Mouse (Mus musculus) urinary bladder, postnatal 14 days (tissue): ENCODE measurements at regions not wholly inside any gene's neighbourhood (a gene's known extent, or its start where the extent isn't known, plus 50 kb on each side); places are given as distances from the start of the nearest gene placed in this dataset.
"Not testable (repeated sequence)": the region's sequence is repeated elsewhere in the genome, so short reads cannot be mapped to it uniquely, and the experiment has no call there.

Source experiments
- DNase-seq: peaks from one replicate; pipeline ENCODE4 v3.0.0; 2021; ENCODE audit warnings: low spot score

DNA sequence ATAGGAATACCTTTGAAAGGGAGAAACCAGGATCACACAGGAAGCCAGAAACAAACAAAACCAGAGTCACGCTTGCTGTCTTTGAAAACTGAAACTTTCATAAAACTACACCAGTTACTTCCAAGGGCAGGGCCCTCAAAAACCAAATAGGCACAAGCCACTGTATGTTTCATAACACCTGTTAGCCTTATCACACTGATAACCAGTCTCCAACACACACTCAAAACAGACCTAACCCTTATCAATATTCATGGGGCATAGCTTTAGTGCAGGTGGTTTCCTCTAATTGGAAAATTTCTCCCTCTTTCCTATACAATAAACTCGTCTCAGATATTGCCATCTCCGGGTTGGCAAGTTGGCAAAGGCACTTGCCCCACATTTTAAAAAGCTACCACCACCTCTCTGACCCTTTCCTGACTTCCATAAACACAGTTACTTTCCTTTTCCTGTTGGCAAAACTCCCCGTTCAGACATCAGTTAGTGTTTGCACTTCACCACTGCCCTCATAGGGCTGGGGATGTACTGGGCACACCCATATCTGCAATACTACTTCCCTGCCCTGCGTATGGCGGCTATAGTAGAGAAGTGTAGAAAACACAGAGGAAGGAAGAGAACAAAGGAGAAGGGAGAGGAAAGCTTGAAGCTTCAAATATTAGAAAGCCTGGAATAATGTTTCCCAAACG lies 169.1 kb upstream of the Col8a1 start:
- DNase-seq = no peak

DNA sequence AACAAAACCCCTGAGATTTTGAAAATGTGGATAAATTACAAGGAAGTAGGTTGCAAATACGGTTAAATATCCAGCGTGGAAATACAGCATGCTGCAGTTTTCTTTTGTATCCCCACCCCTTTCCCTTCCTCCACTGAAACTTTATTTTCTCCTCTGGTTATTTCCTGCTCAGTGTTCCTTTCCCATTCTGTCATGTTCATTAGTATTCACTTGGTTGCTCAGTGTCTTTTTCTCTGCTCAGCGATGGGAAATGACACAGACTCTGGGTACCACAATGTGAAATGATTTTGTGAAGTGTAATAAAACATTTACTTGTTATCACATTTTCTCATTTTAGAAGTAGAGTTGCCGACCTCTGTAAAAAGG lies 169.6 kb upstream of the Col8a1 start:
- no peak for DNase-seq

DNA sequence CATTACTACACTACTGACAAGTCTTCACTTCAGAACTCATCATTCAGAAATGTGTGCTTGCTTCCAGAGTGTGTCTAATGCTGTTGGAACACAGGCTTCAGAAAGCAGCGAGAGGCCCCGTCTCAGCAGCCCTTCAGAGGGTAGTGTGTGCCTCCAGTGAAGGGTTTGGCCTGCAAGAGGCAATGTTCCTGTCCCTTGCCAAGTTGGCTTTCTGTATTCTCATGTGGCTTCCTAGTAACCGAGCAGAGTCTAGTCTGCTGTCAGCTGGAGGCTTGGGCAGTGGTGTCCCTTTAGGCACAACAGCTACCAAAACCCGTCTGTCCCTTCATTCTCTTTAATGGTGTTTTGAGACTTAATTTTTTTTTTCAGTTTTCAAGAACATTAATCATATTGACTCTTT lies 173.3 kb upstream of the Col8a1 start:
- peak; percentile 4 for DNase-seq

DNA sequence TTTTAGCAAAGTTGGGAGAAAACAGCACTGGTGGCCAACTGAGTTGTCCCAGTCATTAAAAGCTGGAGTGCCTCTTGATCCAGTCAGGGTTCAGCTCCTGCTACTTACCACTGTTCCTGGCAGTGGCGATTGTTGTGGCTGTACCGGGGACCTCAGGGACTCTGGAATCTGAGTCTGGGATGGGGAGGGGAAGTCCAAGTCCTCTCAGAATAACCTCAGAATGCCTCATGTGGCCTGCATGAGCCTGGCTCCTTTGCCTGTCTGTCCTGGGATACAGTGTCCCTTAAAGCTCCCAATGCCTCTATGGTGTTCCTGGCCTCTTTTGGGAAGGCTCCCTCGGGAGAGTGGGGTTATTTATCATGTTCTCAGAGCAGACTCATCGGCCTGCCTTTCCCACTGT lies 173.8 kb upstream of the Col8a1 start:
- DNase-seq = no peak

DNA sequence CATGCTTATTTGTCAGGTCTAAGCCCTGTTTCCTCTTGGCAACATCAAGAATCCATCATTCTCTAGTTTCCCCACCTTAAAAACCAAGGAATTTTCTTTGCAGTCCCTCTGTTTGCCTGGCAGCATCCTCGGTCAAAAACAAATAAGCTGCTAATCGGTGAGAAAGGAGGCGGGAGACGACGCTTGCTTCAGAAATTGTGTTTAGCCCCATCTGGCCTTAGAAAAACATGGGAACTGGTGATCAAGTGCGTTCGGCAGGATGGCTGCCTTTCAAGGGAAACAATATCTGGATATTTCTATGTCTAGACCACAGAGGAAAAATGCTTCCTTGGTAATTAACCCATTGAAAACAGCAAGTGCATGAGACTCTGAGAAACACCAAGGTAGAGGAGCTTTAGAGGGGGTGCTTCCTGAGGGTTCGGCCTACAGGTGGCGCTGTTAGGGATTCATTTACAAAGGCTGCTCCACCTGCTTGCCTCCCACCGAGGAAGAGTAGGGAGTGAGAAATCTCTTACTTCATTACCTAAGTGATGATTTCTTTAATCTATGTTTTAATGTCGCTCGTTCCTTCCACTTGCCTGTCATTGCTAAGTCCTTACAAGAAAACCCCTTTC lies 174.7 kb upstream of the Col8a1 start:
- no peak for DNase-seq

DNA sequence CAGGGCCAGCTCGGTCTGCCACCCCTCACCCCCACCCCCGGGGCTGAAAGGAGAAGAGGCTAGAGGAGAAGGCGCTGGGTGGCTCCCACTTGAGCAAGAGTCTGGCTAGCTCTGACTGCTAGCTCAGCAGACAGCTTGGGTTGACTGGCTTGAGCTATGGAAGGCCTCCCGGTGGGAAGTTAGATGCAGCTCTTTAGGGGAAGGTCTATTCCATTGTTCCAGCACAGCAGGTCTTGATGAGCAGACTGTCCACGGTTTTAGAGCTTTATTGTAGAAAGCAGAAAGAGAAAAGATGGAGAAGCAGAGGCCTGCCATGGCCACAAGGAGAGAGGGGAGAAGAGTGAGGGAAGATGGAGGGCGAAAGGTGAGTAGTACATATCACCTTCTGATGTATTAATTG lies 190.9 kb upstream of the Col8a1 start:
- DNase-seq = no peak

DNA sequence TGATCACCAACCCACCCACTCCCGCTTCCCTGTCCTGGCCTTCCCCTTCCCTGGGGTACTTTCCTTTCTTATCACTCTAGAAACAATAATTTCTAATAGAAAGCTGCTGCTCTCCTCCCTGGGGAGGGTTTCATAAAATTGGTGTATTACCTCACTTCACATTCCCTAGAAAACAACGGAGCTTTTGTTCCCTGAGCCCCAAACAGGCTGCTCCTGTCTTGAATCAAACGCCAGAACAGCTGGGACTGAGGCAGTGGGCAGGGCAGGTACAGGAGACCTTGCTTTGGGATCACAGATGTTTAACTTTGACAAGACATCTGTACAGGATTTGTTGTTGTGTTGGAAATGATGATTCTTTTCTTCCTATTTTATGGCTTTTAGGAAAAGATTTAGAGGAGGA lies 192.8 kb upstream of the Col8a1 start:
- no peak for DNase-seq

DNA sequence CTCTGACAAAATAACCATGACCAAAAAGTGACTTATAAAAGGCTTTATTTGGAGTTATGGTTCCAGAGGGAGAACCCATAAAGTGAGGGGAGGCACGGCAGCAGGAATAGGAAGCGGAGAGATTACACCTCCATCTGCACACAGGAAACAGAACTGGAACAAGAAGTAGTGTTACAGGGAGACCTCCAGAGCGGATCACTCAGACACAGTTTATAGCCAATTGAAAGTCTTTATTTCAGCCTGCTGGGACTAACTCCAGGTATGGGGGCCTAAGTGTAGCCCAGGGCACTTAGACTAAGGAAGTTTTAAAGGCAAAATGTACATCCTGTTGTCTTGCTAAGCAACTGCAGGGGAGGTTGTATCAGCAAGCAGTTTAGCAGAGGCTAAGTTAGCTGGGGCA lies 195.1 kb upstream of the Col8a1 start:
- DNase-seq = no peak

DNA sequence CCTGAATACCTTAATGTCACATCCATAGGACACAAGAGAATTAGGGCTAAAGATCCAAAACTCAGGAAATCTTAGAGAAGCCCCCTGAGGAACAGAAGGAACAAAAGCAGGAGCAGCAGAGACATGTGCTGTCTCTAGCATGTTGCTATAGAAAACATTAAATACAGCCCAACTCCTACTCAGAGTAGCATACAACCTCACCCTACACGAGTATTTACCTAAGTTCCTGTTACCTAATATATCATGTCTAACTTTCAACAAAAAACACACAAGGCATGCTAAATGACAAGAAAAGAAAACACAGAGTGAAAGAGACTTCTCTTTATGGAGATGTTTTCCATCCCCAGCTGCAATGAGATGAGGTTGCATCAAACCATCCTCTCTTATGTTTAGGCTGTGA lies 216.4 kb upstream of the Col8a1 start:
- DNase-seq = no peak

DNA sequence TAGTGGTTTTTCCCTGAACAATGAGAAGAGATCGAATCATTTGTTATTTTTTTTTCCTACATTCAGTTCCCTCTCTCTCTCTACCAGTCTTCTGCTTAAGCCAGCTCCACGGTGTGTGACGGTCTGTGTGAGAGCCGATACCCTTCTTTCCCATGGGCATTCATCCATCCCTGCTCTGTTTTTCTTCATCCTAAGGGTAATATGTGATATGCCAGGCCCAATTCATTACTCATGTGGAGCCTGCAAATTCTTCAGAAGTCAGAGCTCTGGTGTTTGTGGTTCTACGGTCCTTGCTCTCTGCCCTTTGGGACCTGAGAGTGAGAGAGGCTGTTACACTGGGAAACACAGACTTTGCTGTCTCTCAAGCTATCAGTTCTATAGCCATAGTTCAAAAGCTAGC lies 229.6 kb upstream of the Col8a1 start:
- DNase-seq = no peak

DNA sequence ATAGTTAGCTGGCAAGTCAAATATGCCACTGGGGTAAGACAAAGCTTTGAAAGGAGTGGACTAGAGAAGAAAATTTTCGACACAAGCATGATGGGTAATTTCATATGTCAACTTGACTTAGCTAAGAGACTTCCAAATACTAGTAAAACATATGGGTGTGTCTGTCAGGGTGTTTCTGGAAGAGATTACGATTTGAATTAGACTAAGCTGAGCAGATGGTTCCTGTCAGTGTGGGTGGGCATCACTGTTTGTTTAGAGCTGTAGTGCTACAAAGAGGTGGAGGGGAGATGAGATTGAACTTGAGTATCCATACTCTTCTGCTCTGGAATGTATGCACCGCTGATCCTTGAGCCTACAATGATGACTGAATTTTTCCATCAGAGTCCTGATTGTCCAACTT lies 251.2 kb upstream of the Col8a1 start:
- DNase-seq = no peak

DNA sequence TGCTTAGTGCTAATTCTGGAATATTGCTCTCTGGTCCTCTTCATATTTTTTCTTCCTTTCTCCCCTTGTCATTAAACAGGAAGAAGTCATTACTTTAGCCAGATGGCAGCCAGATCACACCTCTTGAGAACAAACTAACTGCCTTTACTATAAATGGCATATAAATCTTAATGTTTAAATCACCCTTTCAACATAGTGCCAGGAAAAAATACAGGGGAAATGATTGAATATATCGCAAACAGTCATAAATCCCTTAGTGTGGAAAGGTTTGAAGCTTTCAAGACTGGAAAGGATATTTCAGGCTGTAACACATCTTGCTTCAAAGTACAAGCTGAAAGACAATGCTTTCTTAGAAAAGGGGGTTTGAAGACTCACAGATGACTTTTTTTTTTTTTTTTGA lies 259.0 kb upstream of the Col8a1 start:
- DNase-seq = no peak

DNA sequence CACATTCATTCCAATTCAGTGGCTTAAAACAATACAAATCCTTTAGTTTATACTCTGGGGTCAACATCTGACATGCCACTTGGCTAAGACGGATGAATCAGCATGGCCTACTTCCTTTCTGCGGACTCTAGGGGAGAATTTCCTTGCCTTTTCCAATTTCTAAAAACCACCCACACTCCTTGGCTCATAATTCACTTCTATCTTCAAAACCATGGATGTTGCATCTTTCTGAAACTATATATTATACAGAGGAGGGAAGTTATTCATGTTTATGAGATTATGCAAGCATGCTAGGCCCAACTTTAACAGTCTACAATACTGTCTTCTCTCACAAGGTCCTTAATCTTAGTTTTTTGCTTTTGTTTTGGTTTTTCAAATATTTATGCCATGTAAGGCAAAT lies 273.0 kb upstream of the Col8a1 start:
- no peak for DNase-seq

DNA sequence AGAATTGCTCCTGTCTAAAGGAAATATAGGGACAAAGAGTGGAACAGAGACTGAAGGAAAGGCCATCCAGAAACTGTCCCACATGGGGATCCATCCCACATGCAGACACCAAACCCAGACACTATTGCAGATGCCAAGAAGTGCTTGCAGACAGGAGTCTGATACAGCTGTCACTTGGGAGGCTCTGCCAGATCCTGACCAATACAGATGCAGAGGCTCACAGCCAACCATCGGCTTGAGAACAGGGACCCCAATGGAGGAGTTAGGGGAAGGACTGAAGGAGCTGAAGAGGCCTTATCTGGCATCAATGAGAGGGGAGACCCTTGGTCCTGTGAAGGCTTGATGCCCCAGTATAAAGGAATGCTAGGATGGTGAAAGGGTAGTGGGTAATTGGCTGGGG lies 274.0 kb upstream of the Col8a1 start:
- not testable (repeated sequence) for DNase-seq

DNA sequence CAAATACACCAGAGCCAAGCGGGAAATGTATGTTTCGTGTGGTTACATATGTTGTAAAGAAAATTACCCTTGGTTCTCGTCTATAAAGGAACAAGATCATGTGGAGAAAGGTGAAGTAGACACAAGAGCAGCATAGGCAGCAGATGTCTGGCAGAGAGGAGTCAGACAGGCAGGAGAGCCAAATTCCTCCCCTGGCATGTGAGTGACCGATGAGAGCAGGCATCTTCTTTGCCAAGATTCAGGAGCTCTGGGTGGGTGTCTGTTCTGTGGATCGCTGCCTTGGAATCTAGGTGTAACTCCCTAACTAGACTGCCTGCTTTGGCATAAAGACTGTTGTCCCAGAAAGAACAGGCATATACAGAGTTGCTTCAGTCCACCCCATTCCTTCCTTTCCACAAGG lies 275.1 kb upstream of the Col8a1 start:
- DNase-seq = no peak

DNA sequence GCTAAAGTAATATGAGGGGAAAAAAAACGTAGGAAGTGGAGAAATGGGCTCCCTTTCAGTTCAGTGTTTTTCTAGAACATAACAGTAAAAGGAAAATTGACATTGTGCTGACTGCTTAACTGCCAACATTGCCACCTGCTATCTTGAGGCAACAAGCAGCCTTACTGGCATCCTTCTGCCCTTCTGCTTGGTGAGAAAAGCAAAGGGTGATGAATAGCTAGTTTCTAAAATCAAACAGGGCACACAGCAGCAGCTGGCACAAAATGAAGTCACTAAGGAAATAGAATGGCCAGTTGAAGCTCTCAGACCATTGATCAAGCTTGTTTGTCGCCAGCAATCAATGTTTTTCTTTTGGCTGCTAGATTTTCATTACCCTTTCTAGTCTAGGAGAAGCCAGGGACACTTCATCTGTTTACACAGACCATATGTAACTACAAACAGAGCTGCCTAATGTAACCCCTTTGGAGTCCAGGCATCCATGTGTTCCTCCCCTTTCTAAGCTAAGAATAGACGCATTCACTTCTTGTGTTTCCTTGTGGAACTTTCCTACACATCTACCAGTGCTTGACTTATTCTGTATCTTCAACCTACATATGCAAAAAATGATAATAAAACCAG lies 314.2 kb upstream of the Col8a1 start:
- no peak for DNase-seq

DNA sequence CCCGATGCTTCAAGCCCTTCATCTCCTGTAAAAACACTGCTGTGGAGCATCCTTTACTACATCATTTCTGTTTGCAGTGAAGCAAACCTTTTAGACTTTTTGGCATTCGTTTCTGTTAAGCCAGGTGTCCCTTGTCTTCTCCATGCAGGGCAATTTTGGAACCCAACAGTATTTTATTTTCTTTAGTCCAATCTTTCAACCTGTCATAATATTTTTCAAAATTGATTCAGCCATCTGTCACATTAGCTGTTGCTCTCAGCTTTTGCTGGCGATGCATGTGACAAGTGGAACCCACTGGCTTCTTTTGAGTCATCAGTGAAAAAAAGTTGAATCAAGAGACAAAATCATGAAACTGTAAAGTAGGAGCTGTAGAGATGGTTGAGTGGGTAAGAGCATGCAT lies 317.9 kb upstream of the Col8a1 start:
- DNase-seq = no peak

DNA sequence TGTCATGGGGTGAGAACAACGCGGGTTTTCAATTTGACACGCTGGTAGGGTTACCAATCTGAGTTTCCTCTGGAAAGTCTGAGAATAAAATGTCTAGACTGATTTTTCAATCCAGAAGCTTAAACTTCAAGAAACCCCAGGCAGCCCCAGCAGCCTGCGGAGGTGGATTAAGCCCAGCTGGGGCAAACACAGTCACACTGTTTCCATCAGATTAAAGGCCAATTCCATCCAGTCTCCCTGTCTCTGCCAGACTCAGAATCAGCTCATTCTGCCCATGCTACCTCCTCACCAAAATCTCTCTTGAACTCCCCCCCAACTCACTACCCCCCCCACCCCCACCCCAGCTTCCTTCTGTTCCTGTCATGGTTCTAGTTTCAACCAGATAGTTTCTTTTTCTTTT lies 307.9 kb upstream of the Dcbld2 start:
- DNase-seq = no peak

DNA sequence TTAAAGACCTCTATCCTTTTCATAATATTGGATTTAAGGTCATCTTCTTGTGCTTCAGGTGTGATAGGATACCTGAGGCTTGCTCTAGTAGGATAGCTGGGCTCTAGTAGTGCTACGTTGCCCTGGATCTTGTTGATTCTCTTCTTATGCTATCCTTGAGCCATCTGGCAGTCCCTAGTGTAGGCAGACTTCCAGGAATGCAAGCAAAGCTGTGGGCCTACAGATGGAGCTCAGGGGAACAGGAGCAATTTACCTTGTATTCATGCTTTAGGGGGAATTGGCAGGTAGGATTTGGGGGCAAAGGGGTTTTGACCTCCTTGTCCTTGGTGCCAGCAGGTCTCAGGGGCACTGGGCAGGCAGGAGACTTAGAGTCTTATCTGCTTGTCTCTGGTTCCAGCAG lies 297.8 kb upstream of the Dcbld2 start:
- no peak for DNase-seq

DNA sequence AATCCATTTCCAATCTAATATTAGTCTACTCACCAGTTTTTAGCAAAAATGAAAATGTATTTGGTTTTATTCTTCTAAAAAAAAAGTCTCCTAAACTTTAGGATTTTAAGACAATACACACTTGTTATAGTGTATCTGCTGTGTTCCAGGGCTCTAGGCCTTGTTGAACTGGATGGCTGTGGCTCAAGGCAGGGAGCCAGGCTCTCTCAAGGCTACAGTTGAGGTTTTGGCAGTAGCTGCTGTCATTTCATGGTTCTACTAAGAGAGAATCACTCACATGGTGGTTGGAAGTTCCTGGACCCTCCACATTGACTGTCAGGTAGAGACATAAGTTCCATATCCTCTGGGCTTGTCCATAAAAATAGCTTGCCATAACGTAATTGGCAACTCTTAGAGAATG lies 282.2 kb upstream of the Dcbld2 start:
- no peak for DNase-seq

DNA sequence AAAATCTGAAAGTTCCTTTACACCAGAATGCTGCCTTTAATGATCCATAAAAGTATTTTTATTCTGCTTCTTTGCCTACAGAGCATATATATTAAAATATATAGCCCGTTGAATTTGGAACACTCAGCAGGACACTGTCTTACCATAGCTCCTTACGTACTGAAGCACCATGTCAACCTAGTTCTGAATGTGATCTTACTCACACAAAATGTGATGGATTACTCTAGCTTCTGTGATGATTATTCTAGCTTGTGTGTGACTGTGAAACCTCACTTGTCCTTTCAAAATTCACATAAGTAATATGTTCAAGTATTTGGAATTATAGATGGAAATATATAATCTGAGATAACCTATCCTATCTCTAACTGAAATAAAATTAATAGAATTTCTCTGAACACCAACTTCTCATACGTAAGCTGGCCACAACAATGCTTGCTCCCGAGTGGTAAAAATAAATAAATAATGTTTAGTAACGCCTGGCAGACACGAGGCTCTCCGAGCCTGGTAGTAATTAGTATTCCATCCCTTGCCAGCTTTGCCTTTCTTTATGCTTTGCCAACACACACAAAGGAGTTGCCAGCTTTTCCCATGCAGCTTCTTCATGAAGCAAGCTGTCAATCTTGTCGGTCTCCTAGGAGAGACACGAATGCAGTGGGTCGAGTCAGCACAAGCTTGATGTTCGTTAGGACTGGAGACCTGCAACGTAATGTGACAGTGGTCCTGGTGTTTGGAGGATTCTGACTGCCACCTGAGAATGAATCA lies 271.9 kb upstream of the Dcbld2 start:
- no peak for DNase-seq

DNA sequence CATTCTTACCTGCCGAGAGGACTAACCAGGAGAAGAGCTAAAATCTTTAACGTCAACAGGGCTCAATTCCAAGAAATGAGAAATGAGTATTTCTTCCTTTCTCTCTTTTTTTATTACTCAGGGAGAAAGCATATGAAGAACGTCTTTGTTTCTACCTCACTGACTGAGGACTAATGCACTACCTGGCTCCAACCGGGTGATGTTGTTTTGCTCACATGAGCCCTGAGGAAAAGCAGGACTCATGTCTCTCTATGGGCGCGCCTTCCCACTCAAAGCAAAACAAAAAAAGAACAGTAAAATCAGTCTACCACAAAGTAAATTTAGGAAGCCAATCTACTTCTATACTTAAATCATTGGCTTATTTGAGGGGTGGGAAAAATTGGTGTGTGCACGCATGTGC lies 271.3 kb upstream of the Dcbld2 start:
- no peak for DNase-seq

DNA sequence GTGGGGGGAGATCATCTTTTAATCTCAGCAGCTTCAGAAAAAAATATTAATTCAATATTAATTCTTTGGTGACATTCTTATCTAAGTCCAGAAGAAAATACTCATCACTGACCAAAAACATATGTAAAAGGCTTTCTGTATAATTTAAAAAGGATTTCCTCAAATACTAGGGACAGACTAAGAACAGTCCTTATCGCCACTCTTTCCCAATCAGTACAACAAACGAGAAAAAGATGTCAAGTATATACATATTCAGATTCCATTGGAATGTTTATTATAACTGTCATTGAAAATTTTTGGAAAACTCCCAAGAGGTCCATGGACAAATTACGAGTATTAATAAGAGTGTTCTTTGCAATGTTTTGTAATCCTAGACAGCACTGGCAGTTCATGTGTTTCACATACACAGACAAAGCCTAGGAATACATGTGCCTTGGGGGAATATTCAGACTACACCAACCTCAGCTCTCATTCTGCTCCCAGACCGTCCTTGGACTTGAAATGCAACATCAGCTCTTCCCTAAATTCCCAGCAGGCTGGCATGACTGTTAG lies 270.4 kb upstream of the Dcbld2 start:
- DNase-seq = no peak
